Mouse (Mus musculus): Measurements from ENCODE around the gene Gpr84.

GRCm38 (mm10) chr15:103294649-103295048, 15.8 kb downstream of the Gpr84 start:
- no peak for TF ChIP-seq CTCF (IDR thresholded peaks at IDR 0.05; ENCODE audit: extremely low read depth, insufficient read length, insufficient replicate concordance, low read depth, low read length)
- no peak for TF ChIP-seq POLR2A (IDR thresholded peaks at IDR 0.05; ENCODE audit: low read depth, low read length)

Data from small intestine, adult 2 months (tissue).